Comparison of ENCODE assay signal across 12 mouse cellular contexts in genomic region chr11:45629250-45629649, GRCm38 (mm10).
DNase-seq lines count a peak whose midpoint lies in the region; ATAC-seq and TF ChIP-seq lines count a peak whose summit lies in the region.
"Had no signal": no experiment of that assay in that cellular context is flagged by ENCODE, and none has a peak within 500 bp of the region (broad histone marks: within the 10 kb centered on the region; RNA-seq: fewer than 3 reads in every experiment).

No protein-coding gene starts in this region.

- H3K27ac ChIP-seq in liver, adult 2 months (replicated peaks; ENCODE audit: insufficient read depth, low read depth, low read length): no peak overlapping the region
- no peak overlapping the region for H3K27ac ChIP-seq in liver, embryonic 12.5 days
- no peak overlapping the region for H3K27ac ChIP-seq in ES-E14 (ENCODE audit: insufficient read depth, low read depth, low read length, poor library complexity, severe bottlenecking)
- no peak overlapping the region for H3K27ac ChIP-seq in lung, embryonic 16.5 days (ENCODE audit: low read length)
- no peak overlapping the region for H3K27ac ChIP-seq in forebrain, embryonic 16.5 days (ENCODE audit: low read length)
- H3K27ac ChIP-seq: embryonic facial prominence, embryonic 15.5 days; hindbrain, embryonic 13.5 days; stomach, embryonic 15.5 days had no signal

- TF ChIP-seq CTCF in liver, adult 2 months (IDR thresholded peaks at IDR 0.05; ENCODE audit: low read depth, low read length): peak; percentile 22; the same call in 1 of the 2 replicates

- no peaks in the 10 kb centered on the region for H3K36me3 ChIP-seq in liver, adult 2 months (ENCODE audit: control insufficient read depth, insufficient read depth, low read length)
- H3K36me3 ChIP-seq in liver, embryonic 12.5 days: no peaks in the 10 kb centered on the region
- H3K36me3 ChIP-seq in ES-E14 (ENCODE audit: control insufficient read depth, insufficient read depth, low read length, poor library complexity, severe bottlenecking): no peaks in the 10 kb centered on the region
- H3K36me3 ChIP-seq in lung, embryonic 16.5 days (ENCODE audit: control insufficient read depth, insufficient read depth, low read length): no peaks in the 10 kb centered on the region
- no peaks in the 10 kb centered on the region for H3K36me3 ChIP-seq in forebrain, embryonic 16.5 days (ENCODE audit: control insufficient read depth, insufficient read depth)
- H3K36me3 ChIP-seq: embryonic facial prominence, embryonic 15.5 days; hindbrain, embryonic 13.5 days; stomach, embryonic 15.5 days had no signal

- TF ChIP-seq POLR2A in liver, adult 2 months (IDR thresholded peaks at IDR 0.05; ENCODE audit: extremely low read depth, insufficient read depth, low read length): no peak

- DNase-seq in embryo, embryonic 10 days (ENCODE audit: low spot score): peak; percentile 16
- no peak for DNase-seq in embryo, embryonic 11 days
- peak; percentile 5 for DNase-seq in liver, adult 2 months (ENCODE audit: extremely low read depth, low read depth, low spot score)
- DNase-seq in ES-E14 (ENCODE audit: low read depth, low spot score): peak; percentile 28
- DNase-seq: gastrocnemius, postnatal 25 days had no signal

- 66% methylated on average over 1 of the region's 1 CpGs for WGBS in liver, adult 2 months
- 27% methylated on average over 1 of the region's 1 CpGs for WGBS in liver, embryonic 12.5 days (ENCODE audit: insufficient replicate concordance)
- 18% methylated on average over 1 of the region's 1 CpGs for WGBS in lung, embryonic 16.5 days
- 32% methylated on average over 1 of the region's 1 CpGs for WGBS in forebrain, embryonic 16.5 days

- H3K9me3 ChIP-seq in liver, embryonic 12.5 days (replicated peaks): no peaks in the 10 kb centered on the region
- no peaks in the 10 kb centered on the region for H3K9me3 ChIP-seq in ES-E14 (ENCODE audit: control insufficient read depth, insufficient read depth, low read depth, low read length)
- no peaks in the 10 kb centered on the region for H3K9me3 ChIP-seq in lung, embryonic 16.5 days (ENCODE audit: control insufficient read depth, low read length)
- H3K9me3 ChIP-seq in forebrain, embryonic 16.5 days (ENCODE audit: control insufficient read depth, low read length): no peaks in the 10 kb centered on the region
- H3K9me3 ChIP-seq: embryonic facial prominence, embryonic 15.5 days; hindbrain, embryonic 13.5 days; stomach, embryonic 15.5 days had no signal

- no peak overlapping the region for H3K4me3 ChIP-seq in liver, adult 2 months (ENCODE audit: insufficient read depth, low read depth, low read length)
- H3K4me3 ChIP-seq in liver, embryonic 12.5 days: no peak overlapping the region
- H3K4me3 ChIP-seq in ES-E14 (ENCODE audit: insufficient read depth in 1 of 2, low read depth in 1 of 2, low read length in 2 of 2, poor library complexity in 1 of 2, severe bottlenecking in 1 of 2): no peak overlapping the region
- no peak overlapping the region for H3K4me3 ChIP-seq in lung, embryonic 16.5 days (ENCODE audit: low read length)
- no peak overlapping the region for H3K4me3 ChIP-seq in forebrain, embryonic 16.5 days (replicated peaks; ENCODE audit: low read length)
- H3K4me3 ChIP-seq: embryonic facial prominence, embryonic 15.5 days; hindbrain, embryonic 13.5 days; stomach, embryonic 15.5 days had no signal

- no peaks in the 10 kb centered on the region for H3K4me1 ChIP-seq in liver, adult 2 months (ENCODE audit: control insufficient read depth, insufficient read depth, low read length)
- H3K4me1 ChIP-seq in liver, embryonic 12.5 days: no peaks in the 10 kb centered on the region; the same call in 1 of the 2 replicates
- H3K4me1 ChIP-seq in ES-E14 (ENCODE audit: control insufficient read depth in 2 of 2, insufficient read depth in 2 of 2, low read length in 2 of 2, poor library complexity in 1 of 2): no peaks in the 10 kb centered on the region
- H3K4me1 ChIP-seq in lung, embryonic 16.5 days (replicated peaks; ENCODE audit: control insufficient read depth, insufficient read depth, low read length): no peaks in the 10 kb centered on the region
- no peaks in the 10 kb centered on the region for H3K4me1 ChIP-seq in forebrain, embryonic 16.5 days (replicated peaks; ENCODE audit: control insufficient read depth, insufficient read depth, low read length)
- H3K4me1 ChIP-seq: embryonic facial prominence, embryonic 15.5 days; hindbrain, embryonic 13.5 days; stomach, embryonic 15.5 days had no signal

- H3K9ac ChIP-seq in liver, adult 2 months (ENCODE audit: low read depth, low read length): no peak overlapping the region
- H3K9ac ChIP-seq in liver, embryonic 12.5 days: no peak overlapping the region
- H3K9ac ChIP-seq in ES-E14 (ENCODE audit: insufficient read depth, low read depth, low read length, poor library complexity, severe bottlenecking): no peak overlapping the region
- no peak overlapping the region for H3K9ac ChIP-seq in lung, embryonic 16.5 days (ENCODE audit: low read length)
- no peak overlapping the region for H3K9ac ChIP-seq in forebrain, embryonic 16.5 days (replicated peaks; ENCODE audit: low read depth, low read length)
- H3K9ac ChIP-seq: embryonic facial prominence, embryonic 15.5 days; hindbrain, embryonic 13.5 days; stomach, embryonic 15.5 days had no signal

- no peaks in the 10 kb centered on the region for H3K79me2 ChIP-seq in liver, adult 2 months (ENCODE audit: control insufficient read depth, insufficient read depth, low read length)

- H3K27me3 ChIP-seq in liver, adult 2 months (ENCODE audit: control insufficient read depth, insufficient read depth, low read length): no peaks in the 10 kb centered on the region
- H3K27me3 ChIP-seq in liver, embryonic 12.5 days (replicated peaks): no peaks in the 10 kb centered on the region
- no peaks in the 10 kb centered on the region for H3K27me3 ChIP-seq in lung, embryonic 16.5 days (ENCODE audit: control insufficient read depth, insufficient read depth, low read depth, low read length)
- no peaks in the 10 kb centered on the region for H3K27me3 ChIP-seq in forebrain, embryonic 16.5 days (replicated peaks; ENCODE audit: control insufficient read depth, insufficient read depth, low read length)
- H3K27me3 ChIP-seq: embryonic facial prominence, embryonic 15.5 days; hindbrain, embryonic 13.5 days; stomach, embryonic 15.5 days had no signal

- H3K4me2 ChIP-seq in liver, embryonic 12.5 days: no peak overlapping the region
- no peak overlapping the region for H3K4me2 ChIP-seq in lung, embryonic 16.5 days (ENCODE audit: low read depth, low read length)
- no peak overlapping the region for H3K4me2 ChIP-seq in forebrain, embryonic 16.5 days (ENCODE audit: low read length)
- H3K4me2 ChIP-seq: embryonic facial prominence, embryonic 15.5 days; hindbrain, embryonic 13.5 days; stomach, embryonic 15.5 days had no signal

- in situ Hi-C loops in ES-E14 (cut with MboI; ENCODE audit: low sequenced_read_pairs in 2 of 2, unreplicated experiment in 2 of 2): no loop called here

- no peak for ATAC-seq in liver, embryonic 12.5 days
- ATAC-seq in lung, embryonic 16.5 days (ENCODE audit: low read depth): 0 out of 2 replicates have a peak, but pooled peaks have one; percentile 31
- no peak for ATAC-seq in megakaryocyte-erythroid progenitor cell, adult 5-6 weeks (replicated peaks; ENCODE audit: low FRiP score, low TSS enrichment, poor library complexity, severe bottlenecking)
- ATAC-seq in forebrain, embryonic 16.5 days: no peak

TF ChIP-seq in ES-E14, 5 proteins besides CTCF, POLR2A, EP300 and RAD21:
- no peak for TF ChIP-seq MAFK (IDR thresholded peaks at IDR 0.05; ENCODE audit: insufficient read depth, low read depth, low read length)
- TF ChIP-seq CHD2 (IDR thresholded peaks at IDR 0.05; ENCODE audit: low read depth, low read length): no peak
- TF ChIP-seq ZNF384 (IDR thresholded peaks at IDR 0.05; ENCODE audit: low read depth, low read length): no peak
- no peak for TF ChIP-seq HCFC1 (IDR thresholded peaks at IDR 0.05; ENCODE audit: borderline replicate concordance, insufficient read depth, low read length)
